Mouse (Mus musculus): ENCODE results near the gene Clcf1. TPM values are rescaled to one million over a fixed set of nuclear protein-coding genes. Genes with fewer than 3 reads are reported as not detected.
A peak's percentile ranks its signal among the peaks of the same experiment; 100 is the strongest.
"Not testable (repeated sequence)": the region's sequence is repeated elsewhere in the genome, so short reads cannot be mapped to it uniquely, and the experiment has no call there.

Clcf1 gene
- total RNA-seq, 2 experiments from 2014 or later: 0.99 to 6.9 TPM

GRCm38 (mm10) chr19:4232186-4232572 lies 18.1 kb downstream of the Clcf1 start:
- ATAC-seq (replicated peaks; ENCODE audit: low FRiP score, low TSS enrichment, poor library complexity, severe bottlenecking): no peak

DNA sequence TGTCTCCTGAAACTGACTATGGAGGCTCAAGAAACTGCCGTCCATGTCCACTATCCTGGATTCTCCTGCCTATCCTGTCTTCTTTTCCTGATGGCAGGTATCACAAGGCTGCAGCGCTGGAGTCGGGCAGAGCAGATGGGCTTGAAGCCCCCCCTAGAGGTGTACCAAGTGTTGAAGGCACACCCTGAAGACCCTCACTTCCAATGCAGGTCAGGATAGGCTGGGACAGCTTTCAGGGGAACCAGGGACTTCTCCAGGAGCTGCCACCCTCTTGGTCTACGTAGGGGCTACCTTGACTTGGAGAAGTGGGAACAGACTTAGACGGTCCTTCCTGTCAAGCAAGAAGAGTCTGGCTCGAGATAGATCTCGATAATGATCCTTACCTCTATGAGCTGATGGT lies 18.6 kb downstream of the Clcf1 start:
- no peak for ATAC-seq (replicated peaks; ENCODE audit: low FRiP score, low TSS enrichment, poor library complexity, severe bottlenecking)

DNA sequence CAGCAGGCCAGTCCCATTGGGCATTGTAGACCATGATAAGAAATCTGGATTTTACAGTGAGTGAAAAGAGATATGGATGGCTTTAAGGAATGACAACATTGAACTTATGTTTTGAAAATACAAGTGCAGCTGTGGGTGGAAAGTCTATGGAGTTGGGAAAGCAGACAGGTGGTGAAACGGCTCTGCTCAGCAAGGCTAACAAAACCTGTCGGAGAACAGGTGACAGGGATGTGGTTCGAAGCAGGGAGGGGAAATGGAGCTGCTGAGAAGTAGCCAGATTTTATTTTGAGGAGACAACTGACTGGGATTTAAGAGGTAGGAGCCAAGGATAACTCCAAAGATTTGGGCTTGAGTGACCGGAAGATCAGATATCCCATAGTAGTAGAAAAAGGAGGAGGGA lies 20.5 kb downstream of the Clcf1 start:
- no peak for ATAC-seq (replicated peaks; ENCODE audit: low FRiP score, low TSS enrichment, poor library complexity, severe bottlenecking)

GRCm38 (mm10) chr19:4240247-4240668 lies 26.2 kb downstream of the Clcf1 start:
- no peak for ATAC-seq (replicated peaks; ENCODE audit: low FRiP score, low TSS enrichment, poor library complexity, severe bottlenecking)

GRCm38 (mm10) chr19:4242416-4242815 lies 28.4 kb downstream of the Clcf1 start:
- no peak for ATAC-seq (replicated peaks; ENCODE audit: low FRiP score, low TSS enrichment, poor library complexity, severe bottlenecking)

GRCm38 (mm10) chr19:4244775-4245174 lies 30.7 kb downstream of the Clcf1 start:
- no peak for ATAC-seq (replicated peaks; ENCODE audit: low FRiP score, low TSS enrichment, poor library complexity, severe bottlenecking)

GRCm38 (mm10) chr19:4247010-4247409 lies 33.0 kb downstream of the Clcf1 start:
- 0 out of 2 replicates have a peak, but pooled peaks have one; percentile 47 for ATAC-seq (replicated peaks; ENCODE audit: low FRiP score, low TSS enrichment, poor library complexity, severe bottlenecking)

GRCm38 (mm10) chr19:4248683-4249082 lies 34.6 kb downstream of the Clcf1 start:
- not testable (repeated sequence) for ATAC-seq (replicated peaks; ENCODE audit: low FRiP score, low TSS enrichment, poor library complexity, severe bottlenecking)

DNA sequence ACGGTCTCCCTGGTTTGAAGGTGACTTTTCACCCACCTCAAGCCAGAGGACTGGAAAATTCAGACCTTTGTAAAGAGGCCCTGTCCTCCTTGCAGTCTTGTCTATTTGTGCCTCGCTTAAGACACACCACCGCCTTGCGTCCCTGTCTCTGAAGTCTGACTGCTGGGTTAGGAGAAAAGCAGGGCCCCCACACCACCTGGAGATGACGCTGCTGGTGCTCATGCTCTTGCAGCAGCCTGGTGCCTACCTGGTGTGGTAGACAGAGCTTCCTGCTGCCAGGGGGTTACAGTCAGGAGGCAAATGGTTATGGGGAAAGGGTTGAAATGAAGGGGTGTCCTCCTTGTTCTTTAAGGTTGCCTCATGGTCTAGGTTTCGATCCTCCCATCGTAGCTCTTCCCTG lies 40.2 kb downstream of the Clcf1 start:
- ATAC-seq (replicated peaks; ENCODE audit: low FRiP score, low TSS enrichment, poor library complexity, severe bottlenecking): no peak

DNA sequence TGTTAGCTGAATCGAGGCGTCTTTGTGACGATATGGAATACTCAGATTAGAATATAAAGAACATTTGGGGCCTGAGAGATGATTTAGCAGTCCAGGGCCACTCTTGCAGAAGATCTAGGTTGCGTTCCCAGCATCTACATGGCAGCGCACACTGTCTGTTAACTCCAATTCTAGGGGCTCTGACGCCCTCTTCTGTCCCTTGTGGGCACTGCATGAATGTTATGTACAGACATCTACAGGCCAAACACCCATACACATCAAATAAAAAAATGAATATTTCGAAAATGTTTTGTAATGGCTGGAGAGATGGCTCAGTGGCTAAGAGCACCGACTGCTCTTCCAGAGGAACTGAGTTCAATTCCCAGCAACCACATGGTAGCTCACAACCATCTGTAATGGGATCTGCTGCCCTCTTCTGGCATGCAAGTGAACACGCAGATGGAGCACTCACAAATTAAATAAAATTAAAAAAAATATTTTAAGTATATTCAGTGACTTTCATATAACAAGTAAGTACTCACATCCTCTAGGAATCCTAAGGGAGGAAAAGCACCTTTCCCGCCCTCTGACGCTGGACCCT lies 41.6 kb downstream of the Clcf1 start:
- no peak for ATAC-seq (replicated peaks; ENCODE audit: low FRiP score, low TSS enrichment, poor library complexity, severe bottlenecking)

DNA sequence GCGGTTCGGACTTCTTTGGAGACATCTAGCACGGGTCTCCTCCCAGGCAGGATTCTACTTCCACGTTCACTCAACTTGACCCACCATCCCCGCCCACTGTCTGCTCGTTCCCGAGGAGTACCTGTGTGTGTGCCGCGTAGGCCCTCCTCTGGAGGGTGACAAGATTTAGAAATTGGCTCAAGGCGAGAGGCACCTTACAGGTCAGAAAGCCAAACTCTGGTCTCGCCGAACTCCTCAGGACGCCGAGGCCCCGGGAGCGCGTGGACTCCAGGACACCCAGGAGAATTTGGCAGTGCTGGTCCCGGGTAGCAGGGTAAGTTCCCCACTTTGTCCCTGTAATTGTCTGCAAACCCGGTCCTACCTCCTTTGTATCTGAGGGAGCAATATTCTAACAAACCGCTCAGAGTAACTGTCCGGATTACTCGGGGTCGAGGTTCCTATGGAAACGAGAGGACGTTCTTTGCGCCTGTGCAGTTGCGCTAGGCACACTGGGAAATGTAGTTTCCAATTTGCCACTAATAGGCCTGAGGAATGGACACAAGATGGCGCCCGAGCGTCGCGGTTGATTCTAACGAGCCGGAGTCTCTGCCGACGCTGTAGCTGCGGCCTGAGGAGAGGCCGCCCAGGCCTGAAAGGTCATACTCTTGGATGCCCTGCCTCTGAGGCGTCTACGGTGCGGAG lies 43.3 kb downstream of the Clcf1 start:
- ATAC-seq (replicated peaks; ENCODE audit: low FRiP score, low TSS enrichment, poor library complexity, severe bottlenecking): peak; percentile 86

DNA sequence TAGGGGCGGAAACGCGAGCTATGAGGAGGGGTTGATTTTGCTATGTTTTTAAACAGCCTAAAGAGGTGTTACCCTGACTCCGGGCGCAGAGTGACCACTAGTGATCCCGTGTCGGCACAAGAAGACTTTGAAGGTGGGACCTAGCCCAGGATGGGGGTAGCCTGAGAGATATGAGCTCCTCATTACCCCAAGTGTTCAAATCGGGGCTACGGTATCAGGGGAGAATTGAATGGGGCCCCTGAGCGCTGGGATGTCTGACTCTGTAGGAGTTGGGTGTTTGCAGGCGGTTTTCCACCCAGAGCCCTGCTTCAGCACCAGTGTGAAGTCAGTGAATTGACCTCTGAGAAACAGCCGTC lies 43.8 kb downstream of the Clcf1 start:
- ATAC-seq (replicated peaks; ENCODE audit: low FRiP score, low TSS enrichment, poor library complexity, severe bottlenecking): peak; percentile 31

DNA sequence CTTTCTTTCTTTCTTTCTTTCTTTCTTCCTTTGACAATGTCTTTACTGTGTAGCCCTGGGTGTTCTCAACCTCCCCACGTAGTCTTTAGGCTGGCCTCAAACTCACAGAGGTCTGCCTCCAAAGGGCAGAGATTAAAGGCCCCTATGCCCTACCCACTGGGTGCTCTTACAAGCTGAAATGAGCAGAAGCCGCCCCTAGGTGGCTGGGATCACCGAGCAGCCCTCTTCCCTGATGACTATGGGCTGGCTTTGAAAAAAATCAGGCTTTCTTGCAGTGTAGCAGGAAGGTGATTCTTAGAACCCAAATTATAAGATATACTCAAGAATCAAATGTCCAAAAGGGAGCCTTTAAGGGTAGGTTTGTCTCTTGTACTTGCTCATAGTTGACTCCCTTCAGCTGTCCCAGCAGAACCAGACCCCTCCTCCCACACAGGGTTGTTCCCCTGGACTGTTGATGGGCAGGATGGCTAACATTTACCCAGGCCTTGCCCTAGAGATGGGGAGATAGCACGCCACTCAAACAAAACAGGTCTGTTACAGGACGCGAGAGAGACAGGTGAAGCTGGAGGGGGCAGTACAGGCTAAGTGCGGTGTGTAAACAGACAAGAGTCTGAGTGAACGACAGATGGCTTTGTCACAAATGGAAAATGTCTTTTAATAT lies 47.1 kb downstream of the Clcf1 start:
- ATAC-seq (replicated peaks; ENCODE audit: low FRiP score, low TSS enrichment, poor library complexity, severe bottlenecking): peak; percentile 62; the same call in 1 of the 2 replicates

DNA sequence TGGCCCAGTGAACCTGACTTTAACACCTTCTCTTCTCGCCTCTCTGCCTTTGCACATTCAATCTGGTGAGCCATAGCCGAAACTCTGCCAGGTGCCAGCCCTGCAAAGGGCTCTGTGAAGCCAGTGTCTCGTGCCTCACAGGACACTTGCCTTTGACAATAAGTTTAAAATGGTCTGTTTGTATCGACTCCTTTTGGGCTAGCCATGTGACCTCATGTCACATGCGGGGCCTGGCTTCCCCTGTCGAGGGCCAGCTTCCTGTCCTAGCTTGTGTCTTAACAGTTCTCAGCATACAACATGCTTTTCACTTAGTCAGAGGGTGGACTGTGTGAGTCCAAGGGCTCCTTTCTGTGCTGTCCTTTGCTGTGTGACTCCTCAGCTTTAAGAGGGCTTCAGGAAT lies 48.7 kb downstream of the Clcf1 start:
- no peak for ATAC-seq (replicated peaks; ENCODE audit: low FRiP score, low TSS enrichment, poor library complexity, severe bottlenecking)

GRCm38 (mm10) chr19:4263702-4264101 lies 49.7 kb downstream of the Clcf1 start:
- ATAC-seq (replicated peaks; ENCODE audit: low FRiP score, low TSS enrichment, poor library complexity, severe bottlenecking): no peak

GRCm38 (mm10) chr19:4264171-4264780 lies 50.2 kb downstream of the Clcf1 start:
- no peak for ATAC-seq (replicated peaks; ENCODE audit: low FRiP score, low TSS enrichment, poor library complexity, severe bottlenecking)

DNA sequence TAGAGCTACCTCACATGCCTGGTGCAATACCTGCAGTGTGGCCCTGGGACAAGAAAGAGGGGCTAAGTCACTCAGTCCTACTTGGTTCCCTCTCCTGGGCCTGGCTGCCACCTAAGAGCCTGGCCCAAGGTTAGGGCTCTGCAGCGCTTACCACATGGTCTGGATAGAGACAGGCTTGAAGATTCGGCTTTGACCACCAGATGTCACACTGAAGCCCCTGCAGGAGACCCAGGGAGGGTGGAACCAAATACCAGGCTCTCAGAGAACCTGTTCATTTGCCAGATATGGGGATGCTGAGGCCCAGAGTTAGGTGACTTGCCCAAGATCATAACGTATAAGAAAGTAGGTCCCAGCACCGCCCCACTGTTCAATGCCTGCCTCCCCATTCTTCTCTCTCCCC lies 51.9 kb downstream of the Clcf1 start:
- no peak for ATAC-seq (replicated peaks; ENCODE audit: low FRiP score, low TSS enrichment, poor library complexity, severe bottlenecking)

GRCm38 (mm10) chr19:4268566-4269361 lies 54.7 kb downstream of the Clcf1 start, which contains the start of gene Ssh3:
Gene Ssh3, minus strand, starts transcription at chr19:4269180.
- ATAC-seq (replicated peaks; ENCODE audit: low FRiP score, low TSS enrichment, poor library complexity, severe bottlenecking): peak; percentile 81

GRCm38 (mm10) chr19:4270187-4270586 lies 56.1 kb downstream of the Clcf1 start:
- no peak for ATAC-seq (replicated peaks; ENCODE audit: low FRiP score, low TSS enrichment, poor library complexity, severe bottlenecking)

- ATAC-seq (replicated peaks; ENCODE audit: low FRiP score, low TSS enrichment, poor library complexity, severe bottlenecking): no peak
Observed at GRCm38 (mm10) chr19:4270972-4271371, 56.9 kb downstream of the Clcf1 start.

Data from megakaryocyte-erythroid progenitor cell, adult 5-6 weeks (primary cell).